Mouse (Mus musculus): ENCODE measurements around the gene Fam217b. TPM values are rescaled to one million over a fixed set of nuclear protein-coding genes. Genes with fewer than 3 reads are reported as not detected.
A peak's percentile ranks its signal among the peaks of the same experiment; 100 is the strongest.

The Fam217b gene
- polyA plus RNA-seq, 1 experiment from 2014 or later = 6.5 TPM

GRCm38 (mm10) chr2:178415150-178415448 is 775 bp downstream of the Fam217b start:
- no peak overlapping the region for H3K9ac ChIP-seq (replicated peaks; ENCODE audit: low read depth, low read length)
- peak overlapping the region; percentile 67 for H3K4me3 ChIP-seq (ENCODE audit: low read depth, low read length)
- no peaks in the 10 kb centered on the region for H3K27me3 ChIP-seq (ENCODE audit: control insufficient read depth, insufficient read depth, low read length)
- peak overlapping the region; percentile 96 for H3K4me2 ChIP-seq (replicated peaks; ENCODE audit: low read depth, low read length)
- H3K27ac ChIP-seq (ENCODE audit: low read length) = peak overlapping the region; percentile 58
- H3K9me3 ChIP-seq (ENCODE audit: control insufficient read depth, low read depth, low read length) = no peaks in the 10 kb centered on the region
- peaks cover 4% of the 10 kb centered on the region; the same call in 1 of the 2 replicates for H3K36me3 ChIP-seq (ENCODE audit: control insufficient read depth, insufficient read depth, low read length)
- no peak for ATAC-seq (ENCODE audit: insufficient number of reproducible peaks, insufficient read depth, low FRiP score, low read depth)
- WGBS = 25% methylated on average over 3 of the region's 3 CpGs
- peaks cover 20% of the 10 kb centered on the region for H3K4me1 ChIP-seq (ENCODE audit: control insufficient read depth, insufficient read depth, low read length)

- Histone ChIP-seq H3K36me3 (ENCODE audit: control insufficient read depth, insufficient read depth, low read length) (peaks cover 4% of the 10 kb centered on the region; the same call in 1 of the 2 replicates), H3K4me1 (ENCODE audit: control insufficient read depth, insufficient read depth, low read length) (peaks cover 17% of the 10 kb centered on the region), H3K9ac (replicated peaks; ENCODE audit: low read depth, low read length) (no peak overlapping the region), H3K4me2 (replicated peaks; ENCODE audit: low read depth, low read length) (no peak overlapping the region), H3K9me3 (ENCODE audit: control insufficient read depth, low read depth, low read length) (no peaks in the 10 kb centered on the region), H3K4me3 (ENCODE audit: low read depth, low read length) (no peak overlapping the region), H3K27ac (ENCODE audit: low read length) (no peak overlapping the region), H3K27me3 (ENCODE audit: control insufficient read depth, insufficient read depth, low read length) (no peaks in the 10 kb centered on the region)
- 62% methylated on average over 13 of the region's 13 CpGs for WGBS
- ATAC-seq (ENCODE audit: insufficient number of reproducible peaks, insufficient read depth, low FRiP score, low read depth) = no peak
Observed at GRCm38 (mm10) chr2:178416427-178416826, 2.1 kb downstream of the Fam217b start.

GRCm38 (mm10) chr2:178416970-178417369 is 2.6 kb downstream of the Fam217b start:
- no peaks in the 10 kb centered on the region for H3K27me3 ChIP-seq (ENCODE audit: control insufficient read depth, insufficient read depth, low read length)
- H3K27ac ChIP-seq (ENCODE audit: low read length) = no peak overlapping the region
- H3K9me3 ChIP-seq (ENCODE audit: control insufficient read depth, low read depth, low read length) = no peaks in the 10 kb centered on the region
- peaks cover 12% of the 10 kb centered on the region; the same call in 1 of the 2 replicates for H3K4me1 ChIP-seq (ENCODE audit: control insufficient read depth, insufficient read depth, low read length)
- H3K4me3 ChIP-seq (ENCODE audit: low read depth, low read length) = no peak overlapping the region
- no peak overlapping the region for H3K9ac ChIP-seq (replicated peaks; ENCODE audit: low read depth, low read length)
- H3K36me3 ChIP-seq (ENCODE audit: control insufficient read depth, insufficient read depth, low read length) = peaks cover 4% of the 10 kb centered on the region; the same call in 1 of the 2 replicates
- no peak overlapping the region for H3K4me2 ChIP-seq (replicated peaks; ENCODE audit: low read depth, low read length)
- no peak for ATAC-seq (ENCODE audit: insufficient number of reproducible peaks, insufficient read depth, low FRiP score, low read depth)
- 81% methylated on average over 4 of the region's 4 CpGs for WGBS

- Histone ChIP-seq H3K4me2 (replicated peaks; ENCODE audit: low read depth, low read length) (no peak overlapping the region), H3K4me1 (ENCODE audit: control insufficient read depth, insufficient read depth, low read length) (0 out of 2 replicates have a peak, but pooled peaks cover 3% of the 10 kb centered on the region), H3K36me3 (ENCODE audit: control insufficient read depth, insufficient read depth, low read length) (peaks cover 4% of the 10 kb centered on the region; the same call in 1 of the 2 replicates), H3K9ac (replicated peaks; ENCODE audit: low read depth, low read length) (no peak overlapping the region), H3K9me3 (ENCODE audit: control insufficient read depth, low read depth, low read length) (no peaks in the 10 kb centered on the region), H3K27ac (ENCODE audit: low read length) (no peak overlapping the region), H3K4me3 (ENCODE audit: low read depth, low read length) (no peak overlapping the region), H3K27me3 (ENCODE audit: control insufficient read depth, insufficient read depth, low read length) (no peaks in the 10 kb centered on the region)
- ATAC-seq (ENCODE audit: insufficient number of reproducible peaks, insufficient read depth, low FRiP score, low read depth) = no peak
- 87% methylated on average over 9 of the region's 9 CpGs for WGBS
Observed at GRCm38 (mm10) chr2:178420576-178420975, 6.3 kb downstream of the Fam217b start.

- no peak overlapping the region for H3K9ac ChIP-seq (replicated peaks; ENCODE audit: low read depth, low read length)
- no peak overlapping the region for H3K4me3 ChIP-seq (ENCODE audit: low read depth, low read length)
- no peaks in the 10 kb centered on the region for H3K9me3 ChIP-seq (ENCODE audit: control insufficient read depth, low read depth, low read length)
- WGBS = 47% methylated on average over 6 of the region's 6 CpGs
- H3K27ac ChIP-seq (ENCODE audit: low read length) = no peak overlapping the region
- H3K4me2 ChIP-seq (replicated peaks; ENCODE audit: low read depth, low read length) = no peak overlapping the region
- H3K36me3 ChIP-seq (ENCODE audit: control insufficient read depth, insufficient read depth, low read length) = peaks cover 4% of the 10 kb centered on the region; the same call in 1 of the 2 replicates
- ATAC-seq (ENCODE audit: insufficient number of reproducible peaks, insufficient read depth, low FRiP score, low read depth) = no peak
- no peaks in the 10 kb centered on the region for H3K27me3 ChIP-seq (ENCODE audit: control insufficient read depth, insufficient read depth, low read length)
- 0 out of 2 replicates have a peak, but pooled peaks cover 3% of the 10 kb centered on the region for H3K4me1 ChIP-seq (ENCODE audit: control insufficient read depth, insufficient read depth, low read length)
Observed at GRCm38 (mm10) chr2:178421603-178422002, 7.3 kb downstream of the Fam217b start.

GRCm38 (mm10) chr2:178422186-178422585 is 7.9 kb downstream of the Fam217b start:
- Histone ChIP-seq H3K4me2 (replicated peaks; ENCODE audit: low read depth, low read length) (no peak overlapping the region), H3K4me3 (ENCODE audit: low read depth, low read length) (no peak overlapping the region), H3K4me1 (ENCODE audit: control insufficient read depth, insufficient read depth, low read length) (0 out of 2 replicates have a peak, but pooled peaks cover 3% of the 10 kb centered on the region), H3K9me3 (ENCODE audit: control insufficient read depth, low read depth, low read length) (no peaks in the 10 kb centered on the region), H3K36me3 (ENCODE audit: control insufficient read depth, insufficient read depth, low read length) (peaks cover 4% of the 10 kb centered on the region; the same call in 1 of the 2 replicates), H3K9ac (replicated peaks; ENCODE audit: low read depth, low read length) (no peak overlapping the region), H3K27ac (ENCODE audit: low read length) (no peak overlapping the region), H3K27me3 (ENCODE audit: control insufficient read depth, insufficient read depth, low read length) (no peaks in the 10 kb centered on the region)
- WGBS = 28% methylated on average over 2 of the region's 3 CpGs
- no peak for ATAC-seq (ENCODE audit: insufficient number of reproducible peaks, insufficient read depth, low FRiP score, low read depth)

GRCm38 (mm10) chr2:178423223-178423622 is 8.9 kb downstream of the Fam217b start:
- no peak overlapping the region for H3K4me2 ChIP-seq (replicated peaks; ENCODE audit: low read depth, low read length)

GRCm38 (mm10) chr2:178426229-178426628 is 11.9 kb downstream of the Fam217b start:
- Histone ChIP-seq H3K27me3 (ENCODE audit: control insufficient read depth, insufficient read depth, low read length) (no peaks in the 10 kb centered on the region), H3K27ac (ENCODE audit: low read length) (no peak overlapping the region), H3K9me3 (ENCODE audit: control insufficient read depth, low read depth, low read length) (no peaks in the 10 kb centered on the region), H3K9ac (replicated peaks; ENCODE audit: low read depth, low read length) (no peak overlapping the region), H3K4me3 (ENCODE audit: low read depth, low read length) (no peak overlapping the region), H3K4me2 (replicated peaks; ENCODE audit: low read depth, low read length) (no peak overlapping the region), H3K36me3 (ENCODE audit: control insufficient read depth, insufficient read depth, low read length) (no peaks in the 10 kb centered on the region), H3K4me1 (ENCODE audit: control insufficient read depth, insufficient read depth, low read length) (0 out of 2 replicates have a peak, but pooled peaks cover 3% of the 10 kb centered on the region)
- no peak for ATAC-seq (ENCODE audit: insufficient number of reproducible peaks, insufficient read depth, low FRiP score, low read depth)
- WGBS = 29% methylated on average over 4 of the region's 4 CpGs

More at GRCm38 (mm10) chr2:178423223-178423622, 8.9 kb downstream of the Fam217b start:
- no peak for ATAC-seq (ENCODE audit: insufficient number of reproducible peaks, insufficient read depth, low FRiP score, low read depth)
- Histone ChIP-seq H3K9ac (replicated peaks; ENCODE audit: low read depth, low read length) (no peak overlapping the region), H3K27ac (ENCODE audit: low read length) (no peak overlapping the region), H3K36me3 (ENCODE audit: control insufficient read depth, insufficient read depth, low read length) (no peaks in the 10 kb centered on the region), H3K27me3 (ENCODE audit: control insufficient read depth, insufficient read depth, low read length) (no peaks in the 10 kb centered on the region), H3K9me3 (ENCODE audit: control insufficient read depth, low read depth, low read length) (no peaks in the 10 kb centered on the region), H3K4me1 (ENCODE audit: control insufficient read depth, insufficient read depth, low read length) (0 out of 2 replicates have a peak, but pooled peaks cover 3% of the 10 kb centered on the region), H3K4me3 (ENCODE audit: low read depth, low read length) (no peak overlapping the region)
- 71% methylated on average over 5 of the region's 5 CpGs for WGBS

- 0 out of 2 replicates have a peak, but pooled peaks cover 1% of the 10 kb centered on the region for H3K4me1 ChIP-seq (ENCODE audit: control insufficient read depth, insufficient read depth, low read length)
- H3K4me3 ChIP-seq (ENCODE audit: low read depth, low read length) = no peak overlapping the region
- H3K9me3 ChIP-seq (ENCODE audit: control insufficient read depth, low read depth, low read length) = no peaks in the 10 kb centered on the region
- no peak overlapping the region for H3K9ac ChIP-seq (replicated peaks; ENCODE audit: low read depth, low read length)
- H3K27ac ChIP-seq (ENCODE audit: low read length) = no peak overlapping the region
- ATAC-seq (ENCODE audit: insufficient number of reproducible peaks, insufficient read depth, low FRiP score, low read depth) = no peak
- no peak overlapping the region for H3K4me2 ChIP-seq (replicated peaks; ENCODE audit: low read depth, low read length)
- WGBS = 79% methylated on average over 5 of the region's 5 CpGs
- no peaks in the 10 kb centered on the region for H3K36me3 ChIP-seq (ENCODE audit: control insufficient read depth, insufficient read depth, low read length)
- no peaks in the 10 kb centered on the region for H3K27me3 ChIP-seq (ENCODE audit: control insufficient read depth, insufficient read depth, low read length)
Observed at GRCm38 (mm10) chr2:178427181-178427580, 12.9 kb downstream of the Fam217b start.

All from stomach, embryonic 14.5 days (tissue).